Mouse (Mus musculus) small intestine, adult 2 months (tissue): ENCODE measurements around the gene Gm14459. TPM values are rescaled to one million over a fixed set of nuclear protein-coding genes. Genes with fewer than 3 reads are reported as not detected.
"Not testable (repeated sequence)": the region's sequence is repeated elsewhere in the genome, so short reads cannot be mapped to it uniquely, and the experiment has no call there.

Experiments
- H3K27ac ChIP-seq: fragments of 200-500 bp; 2 replicates; pipeline ENCODE4 v1.5.1; 2012; ENCODE audit warnings: low read depth, low read length, control low read depth, inconsistent platforms; ENCODE audit not compliant: insufficient read depth
- H3K27me3 ChIP-seq: fragments of 200-500 bp; 2 replicates; pipeline ENCODE4 v1.6.1; 2012; ENCODE audit warnings: mild to moderate bottlenecking, moderate library complexity, low read length, inconsistent platforms; ENCODE audit not compliant: control insufficient read depth, insufficient read depth
- H3K36me3 ChIP-seq: fragments of 200-500 bp; 2 replicates; pipeline ENCODE4 v1.6.1; 2012; ENCODE audit warnings: mild to moderate bottlenecking, low read length, control low read depth, inconsistent platforms; ENCODE audit not compliant: control insufficient read depth, insufficient read depth
- H3K4me1 ChIP-seq: fragments of 200-500 bp; 2 replicates; pipeline ENCODE4 v1.6.1; 2012; ENCODE audit warnings: low read length, inconsistent platforms, mixed read lengths; ENCODE audit not compliant: control insufficient read depth, insufficient read depth, insufficient read length
- H3K4me3 ChIP-seq: fragments of 200-500 bp; 2 replicates; pipeline ENCODE4 v1.5.1; 2012; ENCODE audit warnings: low read depth, mild to moderate bottlenecking, control low read depth, inconsistent platforms, low read length, moderate library complexity
- CTCF ChIP-seq: fragments of 200-500 bp; IDR thresholded peaks from 2 replicates; pipeline ENCODE4 v1.5.1; 2012; ENCODE audit warnings: low read depth, mild to moderate bottlenecking, control low read depth, inconsistent platforms, low read length, moderate library complexity, mixed read lengths; ENCODE audit not compliant: insufficient replicate concordance, insufficient read length; ENCODE audit errors: extremely low read depth
- POLR2A ChIP-seq: fragments of 200-500 bp; IDR thresholded peaks from 2 replicates; pipeline ENCODE4 v1.6.1; 2012; ENCODE audit warnings: low read depth, mild to moderate bottlenecking, control low read depth, inconsistent platforms, low read length, moderate library complexity
- WGBS: fragments of 180-500 bp; shearing (Covaris S2); methylation state at CpG from one replicate; pipeline ENCODE4 v1.1.7; 2018; 5-methylcytosine and 5-hydroxymethylcytosine counted together
- polyA plus RNA-seq: library from polyadenylated mRNA; depleted of rRNA; stranded (reverse); fragments of >200 nt; gene quantifications from 2 replicates; pipeline ENCODE4 v1.2.3, GENCODE M21; 2012; rRNA removed

Gm14459 gene
- polyA plus RNA-seq, result not detected in 2 replicates

- WGBS, result 83% methylated on average over 2 of the region's 2 CpGs
- no peak for TF ChIP-seq CTCF
- no peak for TF ChIP-seq POLR2A
- no peak within 1 kb of the TSS for H3K4me3 ChIP-seq
- H3K4me1 ChIP-seq, result no peaks in the 10 kb centered on the region
- no peaks in the 10 kb centered on the region for H3K27me3 ChIP-seq
- H3K36me3 ChIP-seq, result no peaks in the 10 kb centered on the region
- no peak within 1 kb of the TSS for H3K27ac ChIP-seq
These were observed at the start of gene Gm14459 for GRCm38 (mm10) chrX:8524854-8525253. Gene Gm14459, minus strand, starts transcription at chrX:8524954.

- not testable (repeated sequence) for H3K36me3 ChIP-seq, H3K4me1 ChIP-seq, H3K27me3 ChIP-seq, H3K27ac ChIP-seq, H3K4me3 ChIP-seq
- 73% methylated on average over 4 of the region's 4 CpGs for WGBS
These were observed 23.4 kb upstream of the Gm14459 start, which contains the start of gene Ssxb6 for GRCm38 (mm10) chrX:8548155-8548554. Gene Ssxb6, minus strand, starts transcription at chrX:8548255.

Other genes with a start within 250 kb of the Gm14459 start
- not detected in 2 replicates for gene Ssxb10, start 197.5 kb downstream of the Gm14459 start, polyA plus RNA-seq
- not detected in 2 replicates for gene Ssxb9, start 158.0 kb downstream of the Gm14459 start, polyA plus RNA-seq
- not detected in 2 replicates for gene Ssxb1, start 111.6 kb downstream of the Gm14459 start, polyA plus RNA-seq
- not detected in 2 replicates for gene Ssxb2, start 63.2 kb downstream of the Gm14459 start, polyA plus RNA-seq
- gene Ssxb6, start 23.3 kb upstream of the Gm14459 start, polyA plus RNA-seq, result not detected in 2 replicates
- not detected in 2 replicates for gene Ssxb3, start 66.9 kb upstream of the Gm14459 start, polyA plus RNA-seq
- not detected in 2 replicates for gene Ssxb8, start 165.9 kb upstream of the Gm14459 start, polyA plus RNA-seq
- gene Ssx9, start 223.5 kb upstream of the Gm14459 start, polyA plus RNA-seq, result not detected in 2 replicates